ENCODE assay signal across 10 mouse cellular contexts in genomic region chr4:155069191-155069590, GRCm38 (mm10). TPM values are rescaled to one million over a fixed set of nuclear protein-coding genes. Genes with fewer than 3 reads are reported as not detected.
A peak's percentile ranks its signal among the peaks of the same experiment; 100 is the strongest.
DNase-seq lines count a peak whose midpoint lies in the region; TF ChIP-seq lines count a peak whose summit lies in the region.
"Had no signal": no experiment of that assay in that cellular context is flagged by ENCODE, and none has a peak within 500 bp of the region (broad histone marks: within the 10 kb centered on the region; RNA-seq: fewer than 3 reads in every experiment).

No protein-coding gene starts in this region.

- WGBS in cerebellum, adult 2 months: 44% methylated on average over 6 of the region's 6 CpGs

- H3K4me3 ChIP-seq in cerebellum, adult 2 months (replicated peaks; ENCODE audit: insufficient read depth, low read depth, low read length): no peak overlapping the region
- H3K4me3 ChIP-seq: erythroblast, embryonic 14.5 days; limb, embryonic 10.5 days had no signal

- no peaks in the 10 kb centered on the region for H3K27me3 ChIP-seq in cerebellum, adult 2 months (ENCODE audit: control insufficient read depth, insufficient read depth, low read length)

- peaks cover 44% of the 10 kb centered on the region for H3K4me1 ChIP-seq in cerebellum, adult 2 months (ENCODE audit: control insufficient read depth, insufficient read depth, low read length)

- no peak for TF ChIP-seq POLR2A in cerebellum, adult 2 months (IDR thresholded peaks at IDR 0.05; ENCODE audit: borderline replicate concordance, insufficient read depth, low read length)

- TF ChIP-seq CTCF in cerebellum, adult 2 months (IDR thresholded peaks at IDR 0.05; ENCODE audit: borderline replicate concordance, insufficient read depth, low read depth, low read length): peak; percentile 63

- peak; percentile 39 for DNase-seq in embryo, embryonic 10 days (ENCODE audit: low spot score)
- no peak for DNase-seq in embryo, embryonic 9.5 days (ENCODE audit: extremely low spot score)
- peak; percentile 55 for DNase-seq in layer of hippocampus, adult 9-11 months
- DNase-seq in layer of hippocampus, adult 11-12 months (ENCODE audit: low spot score): no peak
- peak; percentile 25 for DNase-seq in CD4-positive helper T cell, adult 2 months (ENCODE audit: low read depth, low spot score)
- peak; percentile 77 to 81 for DNase-seq in cerebellum, adult 2 months
- DNase-seq in retina, embryonic 14.5 days (ENCODE audit: low spot score): no peak
- DNase-seq in urinary bladder, adult 2 months (ENCODE audit: low spot score): no peak

- H3K27ac ChIP-seq in cerebellum, adult 2 months (ENCODE audit: insufficient read depth, low read length): peak overlapping the region; percentile 42; the same call in 1 of the 2 replicates
- H3K27ac ChIP-seq: limb, embryonic 10.5 days had no signal

RNA-seq across cellular contexts. Expression of gene Pex10, which starts 2.4 kb away (rescaled TPM):
- polyA plus RNA-seq in cerebellum, adult 2 months (2012; rRNA removed): 32.0 and 38.1 TPM in 2 replicates
- 11.8 and 13.4 TPM in 2 replicates for polyA plus RNA-seq in urinary bladder, adult 2 months (2012; rRNA removed)

RNA-seq across cellular contexts. Expression of gene Plch2, which starts 12.6 kb away (rescaled TPM):
- polyA plus RNA-seq in cerebellum, adult 2 months (2012; rRNA removed): 149 and 180 TPM in 2 replicates
- 83.1 and 93.6 TPM in 2 replicates for polyA plus RNA-seq in urinary bladder, adult 2 months (2012; rRNA removed)
- polyA plus RNA-seq: erythroblast, embryonic 14.5 days had no signal

RNA-seq across cellular contexts. Expression of gene Rer1, which starts 17.0 kb away (rescaled TPM):
- polyA plus RNA-seq in cerebellum, adult 2 months (2012; rRNA removed): 102 and 104 TPM in 2 replicates
- polyA plus RNA-seq in urinary bladder, adult 2 months (2012; rRNA removed): 130 and 159 TPM in 2 replicates

RNA-seq across cellular contexts. Expression of gene Morn1, which starts 17.2 kb away (rescaled TPM):
- 15.6 and 18.7 TPM in 2 replicates for polyA plus RNA-seq in cerebellum, adult 2 months (2012; rRNA removed)
- polyA plus RNA-seq in urinary bladder, adult 2 months (2012; rRNA removed): 6.7 and 7.0 TPM in 2 replicates

Comparison
In these comparisons a context has a peak if more than half of its experiments do, and no peak if none do; other contexts are left out.
1. DNase-seq: peak in embryo, embryonic 10 days (single experiment), layer of hippocampus, adult 9-11 months (single experiment), CD4-positive helper T cell, adult 2 months (single experiment) and cerebellum, adult 2 months (2 of 2); none in embryo, embryonic 9.5 days (single experiment), layer of hippocampus, adult 11-12 months (single experiment), retina, embryonic 14.5 days (single experiment) and urinary bladder, adult 2 months (single experiment).